Mouse (Mus musculus): ENCODE results near the gene Nsf. TPM values are rescaled to one million over a fixed set of nuclear protein-coding genes. Genes with fewer than 3 reads are reported as not detected.

Gene Nsf
- polyA plus RNA-seq, 2 experiments from 2014 or later, result 69.0 to 94.8 TPM

- no peak for ATAC-seq
These were observed 13.0 kb downstream of the Nsf start for GRCm38 (mm10) chr11:103940887-103941286.

GRCm38 (mm10) chr11:103937976-103938728, 15.7 kb downstream of the Nsf start:
- ATAC-seq, result no peak

- no peak for ATAC-seq
These were observed 16.4 kb downstream of the Nsf start for GRCm38 (mm10) chr11:103937451-103937850.

GRCm38 (mm10) chr11:103935717-103936116, 18.1 kb downstream of the Nsf start:
- no peak for ATAC-seq

- no peak for ATAC-seq
These were observed 20.0 kb downstream of the Nsf start for GRCm38 (mm10) chr11:103933886-103934285.

GRCm38 (mm10) chr11:103923957-103924356, 29.9 kb downstream of the Nsf start:
- ATAC-seq, result no peak

GRCm38 (mm10) chr11:103923272-103923671, 30.6 kb downstream of the Nsf start:
- ATAC-seq, result no peak

- no peak for ATAC-seq
These were observed 31.0 kb downstream of the Nsf start for GRCm38 (mm10) chr11:103922812-103923211.

GRCm38 (mm10) chr11:103920665-103921064, 33.2 kb downstream of the Nsf start:
- no peak for ATAC-seq

GRCm38 (mm10) chr11:103916807-103917206, 37.0 kb downstream of the Nsf start:
- ATAC-seq, result no peak

- ATAC-seq, result no peak
These were observed 38.2 kb downstream of the Nsf start for GRCm38 (mm10) chr11:103915686-103916085.

- no peak for ATAC-seq
These were observed 42.8 kb downstream of the Nsf start for GRCm38 (mm10) chr11:103910993-103911585.

GRCm38 (mm10) chr11:103910531-103910930, 43.3 kb downstream of the Nsf start:
- ATAC-seq, result no peak

GRCm38 (mm10) chr11:103909809-103910208, 44.0 kb downstream of the Nsf start:
- no peak for ATAC-seq

GRCm38 (mm10) chr11:103909396-103909795, 44.5 kb downstream of the Nsf start:
- no peak for ATAC-seq

- no peak for ATAC-seq
These were observed 47.7 kb downstream of the Nsf start for GRCm38 (mm10) chr11:103906051-103906719.

GRCm38 (mm10) chr11:103905506-103905905, 48.4 kb downstream of the Nsf start:
- ATAC-seq, result no peak

- ATAC-seq, result no peak
These were observed 52.3 kb downstream of the Nsf start for GRCm38 (mm10) chr11:103901581-103901966.

- ATAC-seq, result no peak
These were observed 52.9 kb downstream of the Nsf start for GRCm38 (mm10) chr11:103900803-103901580.

- ATAC-seq, result no peak
These were observed 56.7 kb downstream of the Nsf start for GRCm38 (mm10) chr11:103896966-103897750.

- no peak for ATAC-seq
These were observed 57.8 kb downstream of the Nsf start for GRCm38 (mm10) chr11:103896056-103896455.

GRCm38 (mm10) chr11:103892831-103893230, 61.0 kb downstream of the Nsf start:
- ATAC-seq, result no peak
